Mouse (Mus musculus) megakaryocyte, embryonic 14.5 days (primary cell): ENCODE results near the gene Gimap1. TPM values are rescaled to one million over a fixed set of nuclear protein-coding genes. Genes with fewer than 3 reads are reported as not detected.
A peak's percentile ranks its signal among the peaks of the same experiment; 100 is the strongest.

ENCODE experiments used
- H3K27me3 ChIP-seq: replicated peaks from 2 replicates; pipeline ENCODE3; 2012; ENCODE audit warnings: inconsistent platforms
- H3K36me3 ChIP-seq: replicated peaks from 2 replicates; pipeline ENCODE3; 2012; ENCODE audit warnings: low read length, inconsistent platforms, mixed read lengths
- H3K4me1 ChIP-seq: 2 replicates; pipeline ENCODE4 v1.6.1; 2012; ENCODE audit warnings: inconsistent platforms
- H3K4me3 ChIP-seq: replicated peaks from 2 replicates; pipeline ENCODE3; 2012; ENCODE audit warnings: moderate library complexity, mild to moderate bottlenecking, inconsistent platforms
- H3K9me3 ChIP-seq: 2 replicates; pipeline ENCODE4 v1.6.1; 2012; ENCODE audit warnings: inconsistent platforms
- FLI1 ChIP-seq: IDR thresholded peaks from 2 replicates; pipeline ENCODE4 v1.6.1; 2012; ENCODE audit warnings: low read length, inconsistent platforms, mixed read lengths
- GATA1 ChIP-seq: IDR thresholded peaks from 3 replicates; pipeline ENCODE4 v1.6.1; 2012; ENCODE audit warnings: mixed read lengths, low read length, inconsistent platforms, borderline replicate concordance
- polyA plus RNA-seq: library from polyadenylated mRNA; stranded (reverse); fragments of >175 nt; gene quantifications from 2 replicates; pipeline ENCODE4 v1.2.3, GENCODE M21; 2012; ENCODE audit warnings: low replicate concordance; ENCODE audit not compliant: insufficient read depth

Gimap1 gene
- polyA plus RNA-seq, result 18.4 and 38.1 TPM in 2 replicates

DNA sequence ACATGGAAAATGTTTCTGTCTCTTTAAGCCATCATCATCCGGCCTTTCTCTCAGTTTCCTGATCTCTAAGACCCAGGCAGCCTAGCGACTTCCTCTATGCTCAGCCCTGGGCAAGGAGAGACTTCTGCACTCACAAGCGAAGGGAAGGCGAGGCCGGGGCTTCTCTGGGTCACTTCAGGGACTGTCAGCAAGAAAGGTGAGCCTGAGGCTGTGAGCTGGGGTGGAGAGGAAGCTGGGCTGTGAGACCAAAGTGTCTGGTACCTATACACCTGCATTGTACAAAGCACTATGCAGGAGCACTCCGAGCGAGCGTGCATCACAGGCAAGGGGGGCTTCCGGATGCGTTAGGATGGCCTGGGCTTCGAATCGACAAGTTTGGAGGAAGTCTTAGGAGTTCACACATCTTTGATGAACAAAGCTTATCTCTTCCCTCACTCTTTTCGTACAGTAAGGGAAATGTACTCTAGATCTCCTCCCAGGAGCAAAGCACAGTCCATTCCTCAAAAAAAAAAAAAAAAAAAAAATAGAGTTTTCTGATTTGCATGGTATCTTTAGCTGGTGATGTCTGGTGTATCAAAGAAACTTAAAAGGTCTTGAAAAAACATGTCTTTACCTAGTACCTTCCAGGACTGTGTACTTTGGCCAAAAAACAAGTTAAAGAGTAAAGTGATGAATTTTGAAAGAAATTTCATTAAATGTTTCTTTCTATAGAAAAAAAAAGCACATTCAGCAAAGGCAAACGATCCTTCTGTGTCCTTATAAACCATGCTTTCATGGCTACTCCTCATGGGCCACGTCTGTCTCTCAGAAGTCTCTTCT lies at the start of gene Gimap1:
TSS of gene Gimap1 (plus strand) at position 94 of the 819 bp plus-strand sequence.
- TF ChIP-seq GATA1, result no peak; the same call in 2 of the 3 replicates
- TF ChIP-seq FLI1, result 0 out of 2 replicates have a peak, but pooled peaks have one; percentile 35
- H3K9me3 ChIP-seq, result peaks cover 2% of the 10 kb centered on the region; the same call in 1 of the 2 replicates
- H3K27me3 ChIP-seq, result no peaks in the 10 kb centered on the region
- peaks cover 71% of the 10 kb centered on the region for H3K4me1 ChIP-seq
- peaks cover 36% of the 10 kb centered on the region for H3K36me3 ChIP-seq
- peak within 1 kb of the TSS; percentile 96 for H3K4me3 ChIP-seq

DNA sequence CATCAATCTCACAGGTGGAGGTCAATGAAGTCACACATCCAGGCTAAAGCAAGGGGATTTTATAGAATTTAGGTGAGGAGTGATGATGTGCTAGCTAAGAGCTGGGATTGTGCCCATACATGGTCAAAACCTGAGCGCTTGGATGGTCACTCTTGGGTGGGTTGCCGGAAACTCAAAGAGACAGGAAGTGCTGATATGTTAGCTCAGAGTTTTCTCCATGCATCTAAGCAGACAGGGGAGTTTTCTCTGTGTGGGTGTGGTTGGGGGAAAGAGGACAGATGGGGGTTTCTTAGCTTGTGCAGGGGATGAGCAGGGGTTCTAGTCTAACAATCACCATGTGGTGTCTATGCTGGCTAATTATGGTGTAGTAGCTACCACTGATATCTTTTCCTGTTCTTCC lies 49.5 kb upstream of the Gimap1 start:
- Histone ChIP-seq H3K9me3 (no peaks in the 10 kb centered on the region), H3K4me3 (no peak overlapping the region), H3K4me1 (peaks cover 55% of the 10 kb centered on the region), H3K36me3 (peaks cover 10% of the 10 kb centered on the region), H3K27me3 (peaks cover 3% of the 10 kb centered on the region)
- TF ChIP-seq GATA1, result no peak
- no peak for TF ChIP-seq FLI1

DNA sequence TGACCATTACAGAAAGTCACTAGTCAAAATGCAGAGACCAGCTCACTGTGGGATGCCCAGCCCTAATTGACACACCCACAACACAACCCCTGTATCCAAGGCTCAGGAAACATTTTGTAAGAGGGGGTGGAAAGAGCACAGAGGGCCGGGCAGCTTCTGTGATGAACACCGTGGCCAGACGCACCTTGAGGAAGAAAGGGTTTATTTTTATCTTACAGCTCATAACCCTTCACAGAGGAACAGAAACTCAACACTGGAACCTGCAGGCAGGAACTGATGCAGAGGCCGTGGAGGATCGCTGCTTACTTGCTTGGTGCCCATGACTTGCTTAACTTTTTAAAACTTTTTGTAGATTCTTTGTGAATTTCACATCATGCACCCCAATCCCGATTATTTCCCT lies 45.9 kb upstream of the Gimap1 start:
- Histone ChIP-seq H3K4me3 (no peak overlapping the region), H3K27me3 (peaks cover 3% of the 10 kb centered on the region), H3K9me3 (peaks cover 7% of the 10 kb centered on the region; the same call in 1 of the 2 replicates), H3K4me1 (peaks cover 36% of the 10 kb centered on the region), H3K36me3 (peaks cover 30% of the 10 kb centered on the region)
- TF ChIP-seq GATA1 (no peak), FLI1 (no peak)

DNA sequence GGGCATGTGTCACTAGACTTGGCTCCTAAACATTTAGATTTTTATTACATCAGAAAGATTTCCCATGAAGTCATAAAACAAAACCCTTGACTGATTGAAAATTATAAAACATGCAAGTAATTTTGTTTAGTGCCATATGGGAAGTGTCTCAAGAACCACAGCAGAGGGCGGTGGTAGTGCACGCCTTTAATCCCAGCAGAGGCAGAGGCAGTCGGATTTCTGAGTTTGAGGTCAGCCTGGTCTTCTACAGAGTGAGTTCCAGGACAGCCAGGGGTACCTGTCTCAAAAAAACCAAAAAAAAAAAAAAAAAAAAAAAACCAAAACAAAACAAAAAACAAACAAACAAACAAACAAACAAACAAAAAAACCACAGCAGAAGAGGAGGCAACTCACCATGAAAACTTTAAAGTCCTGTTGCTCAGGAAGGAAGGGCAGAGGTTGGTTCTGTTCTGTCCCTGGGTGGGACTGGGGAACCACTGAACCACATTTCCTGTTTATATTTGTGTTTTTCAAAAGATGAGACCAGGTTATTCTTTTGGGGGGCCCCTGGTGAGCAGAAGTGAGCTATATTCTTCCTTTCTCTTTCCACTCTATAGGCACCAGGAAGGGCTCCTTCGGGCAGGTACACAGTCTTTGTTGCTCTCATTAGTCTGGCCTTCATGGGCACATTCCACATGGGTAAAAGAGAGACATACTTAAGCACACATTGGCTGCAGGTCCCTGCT lies 41.9 kb upstream of the Gimap1 start:
- H3K4me1 ChIP-seq, result peaks cover 63% of the 10 kb centered on the region
- no peak overlapping the region for H3K4me3 ChIP-seq
- H3K27me3 ChIP-seq, result peaks cover 3% of the 10 kb centered on the region
- H3K36me3 ChIP-seq, result peaks cover 37% of the 10 kb centered on the region
- TF ChIP-seq FLI1, result no peak
- no peak for TF ChIP-seq GATA1
- peaks cover 7% of the 10 kb centered on the region; the same call in 1 of the 2 replicates for H3K9me3 ChIP-seq

DNA sequence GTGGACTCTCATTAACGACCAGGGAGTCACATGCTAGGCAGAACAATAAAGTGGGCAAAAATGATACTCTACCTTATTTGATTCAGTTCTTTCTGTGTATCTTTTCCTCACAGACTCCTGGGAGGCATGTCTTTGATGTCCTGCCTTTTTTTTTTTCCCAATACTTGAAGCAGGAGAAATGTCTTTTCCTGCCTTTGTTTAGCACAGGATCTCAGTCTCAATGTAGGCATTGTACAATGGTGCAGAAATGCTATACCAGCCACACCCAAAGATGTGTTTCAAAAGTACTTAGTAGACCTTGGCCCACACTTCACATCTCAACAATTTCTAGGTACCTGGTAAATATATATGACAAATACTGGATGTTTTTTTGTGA lies 41.3 kb upstream of the Gimap1 start:
- H3K27me3 ChIP-seq, result peaks cover 3% of the 10 kb centered on the region
- peaks cover 7% of the 10 kb centered on the region; the same call in 1 of the 2 replicates for H3K9me3 ChIP-seq
- peaks cover 67% of the 10 kb centered on the region for H3K4me1 ChIP-seq
- no peak overlapping the region for H3K4me3 ChIP-seq
- TF ChIP-seq GATA1 (no peak), FLI1 (no peak)
- H3K36me3 ChIP-seq, result peaks cover 43% of the 10 kb centered on the region

DNA sequence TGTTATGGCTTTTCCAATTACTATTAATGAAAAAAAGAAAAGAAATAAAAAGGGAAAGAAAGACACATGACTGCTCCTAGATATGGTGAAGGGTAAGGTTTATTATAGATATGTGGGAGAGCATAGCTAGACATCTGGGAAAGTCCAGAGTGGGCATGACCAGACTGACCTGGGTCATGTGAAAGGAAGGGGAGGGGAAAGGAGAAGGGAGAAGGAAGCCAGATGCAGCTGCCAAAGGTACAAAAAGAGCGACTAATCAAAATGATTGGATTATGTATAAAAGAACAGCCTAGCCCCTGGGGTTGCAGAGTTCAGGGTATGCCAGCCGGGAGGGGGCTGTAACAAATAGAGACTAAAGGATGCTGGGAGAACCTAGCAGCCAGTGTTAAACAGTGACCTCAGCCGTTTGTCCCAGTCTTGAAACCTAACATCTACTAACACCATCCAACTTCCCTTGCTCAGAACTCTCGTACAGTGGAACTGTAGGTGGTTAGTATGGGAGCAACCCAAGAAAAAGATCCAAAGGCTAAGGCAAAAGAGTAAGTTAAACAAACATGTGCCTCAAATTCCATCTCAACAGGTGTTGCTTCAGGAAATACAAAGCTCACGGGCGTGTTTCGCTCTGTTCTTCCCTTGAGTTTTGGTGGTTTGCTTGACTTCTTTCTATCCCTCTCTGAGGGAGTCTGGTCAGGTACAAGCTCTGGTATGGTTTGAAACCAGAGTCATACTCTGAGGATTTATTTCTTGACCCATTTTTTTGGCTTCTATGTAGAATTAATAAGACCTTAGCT lies 40.6 kb upstream of the Gimap1 start:
- Histone ChIP-seq H3K4me3 (no peak overlapping the region), H3K36me3 (peaks cover 50% of the 10 kb centered on the region), H3K4me1 (peaks cover 67% of the 10 kb centered on the region), H3K9me3 (peaks cover 7% of the 10 kb centered on the region; the same call in 1 of the 2 replicates), H3K27me3 (peaks cover 3% of the 10 kb centered on the region)
- TF ChIP-seq GATA1, result no peak
- no peak for TF ChIP-seq FLI1

DNA sequence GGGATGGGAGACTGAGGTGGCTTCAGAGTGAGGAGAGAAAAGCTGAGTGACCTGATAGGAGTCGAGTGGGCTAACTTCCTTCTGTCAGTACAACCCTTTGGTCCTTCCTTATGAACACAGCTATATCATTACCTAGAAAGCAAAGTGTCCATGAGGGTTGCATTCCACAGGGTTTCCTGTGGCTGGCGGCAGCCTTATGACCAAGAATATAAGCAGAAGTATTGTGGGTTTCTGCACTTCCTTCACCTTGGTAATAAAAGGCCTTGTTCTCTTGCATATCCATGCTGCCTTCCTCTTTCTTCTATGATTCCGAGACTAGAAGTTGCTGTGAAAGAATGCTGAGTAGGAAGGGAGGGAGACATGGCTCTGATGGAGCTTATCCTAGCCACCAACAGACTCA lies 40.0 kb upstream of the Gimap1 start:
- Histone ChIP-seq H3K36me3 (peaks cover 50% of the 10 kb centered on the region), H3K27me3 (peaks cover 1% of the 10 kb centered on the region), H3K4me1 (peaks cover 63% of the 10 kb centered on the region), H3K4me3 (peak overlapping the region; percentile 31), H3K9me3 (peaks cover 7% of the 10 kb centered on the region; the same call in 1 of the 2 replicates)
- no peak for TF ChIP-seq FLI1
- TF ChIP-seq GATA1, result no peak

DNA sequence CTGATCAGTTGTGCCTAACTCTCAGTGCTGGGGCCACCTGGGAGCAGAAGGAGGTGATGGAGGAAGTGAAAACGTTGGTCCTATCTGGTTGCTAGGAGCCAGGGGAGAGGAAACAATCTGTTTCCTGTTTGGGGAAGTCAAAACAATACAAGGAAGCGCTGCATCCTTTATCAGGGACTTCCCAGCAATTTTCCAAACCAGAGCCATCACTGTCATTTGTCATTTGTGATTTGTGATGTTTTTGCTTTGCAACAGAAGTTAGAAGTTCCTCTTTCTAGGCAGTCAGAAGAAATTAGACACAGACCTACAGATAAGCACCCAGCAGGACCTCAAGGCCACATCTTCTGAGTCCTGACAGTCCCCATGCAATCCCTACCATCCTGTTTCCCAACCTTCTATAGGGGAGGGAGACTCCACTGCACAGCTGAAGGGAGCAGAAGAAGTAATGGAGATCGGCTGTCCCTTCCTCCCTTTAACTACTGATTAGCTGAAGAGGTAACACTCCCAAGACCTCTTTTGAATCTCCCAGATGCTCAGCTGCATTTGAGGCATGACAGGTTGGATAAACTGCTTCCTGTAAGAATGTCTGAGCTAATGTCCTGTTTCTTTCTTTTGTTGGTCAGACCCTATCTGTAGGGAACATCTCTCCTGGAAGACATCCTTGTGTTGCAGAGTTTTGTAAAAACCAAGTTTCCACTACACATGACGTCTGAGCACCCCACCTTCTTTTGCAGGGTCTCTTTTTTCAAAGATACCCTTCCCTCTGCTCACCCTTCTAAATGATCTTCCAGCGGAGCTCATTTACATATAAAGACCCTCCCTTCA lies 38.4 kb upstream of the Gimap1 start:
- no peaks in the 10 kb centered on the region for H3K27me3 ChIP-seq
- H3K36me3 ChIP-seq, result peaks cover 57% of the 10 kb centered on the region
- no peak overlapping the region for H3K4me3 ChIP-seq
- H3K9me3 ChIP-seq, result 0 out of 2 replicates have a peak, but pooled peaks cover 1% of the 10 kb centered on the region
- TF ChIP-seq GATA1 (no peak), FLI1 (no peak)
- H3K4me1 ChIP-seq, result peaks cover 67% of the 10 kb centered on the region

DNA sequence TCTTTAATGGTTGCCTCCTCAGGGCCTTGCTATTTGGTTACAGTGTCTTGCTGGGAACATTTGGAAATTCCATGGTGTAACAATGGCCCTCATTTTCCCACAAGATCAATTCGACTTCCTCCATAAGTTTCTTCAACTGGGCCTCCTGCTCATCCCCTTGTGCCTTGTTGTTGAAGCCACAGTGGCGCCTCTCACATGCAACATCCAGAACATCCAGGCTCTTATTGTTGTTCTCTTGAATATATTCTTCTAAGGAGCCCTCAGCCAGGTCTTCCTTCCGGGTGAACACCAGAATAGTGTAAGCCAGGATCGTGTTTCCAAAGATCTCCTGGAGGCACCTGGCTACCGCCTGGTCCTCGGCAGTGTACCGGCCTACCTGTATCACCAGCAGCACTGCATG lies 36.7 kb upstream of the Gimap1 start:
- no peaks in the 10 kb centered on the region for H3K9me3 ChIP-seq
- H3K27me3 ChIP-seq, result no peaks in the 10 kb centered on the region
- H3K4me3 ChIP-seq, result no peak overlapping the region
- TF ChIP-seq GATA1 (no peak), FLI1 (no peak)
- peaks cover 70% of the 10 kb centered on the region for H3K4me1 ChIP-seq
- peaks cover 55% of the 10 kb centered on the region for H3K36me3 ChIP-seq
